Mouse (Mus musculus): ENCODE results near the gene Gpd2.

Gpd2 gene
- long read RNA-seq, experiment 1, full-length matches to known transcripts = 9 of 11 reads
- long read RNA-seq, experiment 1, partial matches to known transcripts = 0 of 11 reads
- long read RNA-seq, experiment 1, other reads (novel, unspliced or antisense) = 2 of 11 reads
- long read RNA-seq, experiment 2, full-length matches to known transcripts = 11 of 13 reads
- long read RNA-seq, experiment 2, partial matches to known transcripts = 1 of 13 reads
- long read RNA-seq, experiment 2, other reads (novel, unspliced or antisense) = 1 of 13 reads

DNA sequence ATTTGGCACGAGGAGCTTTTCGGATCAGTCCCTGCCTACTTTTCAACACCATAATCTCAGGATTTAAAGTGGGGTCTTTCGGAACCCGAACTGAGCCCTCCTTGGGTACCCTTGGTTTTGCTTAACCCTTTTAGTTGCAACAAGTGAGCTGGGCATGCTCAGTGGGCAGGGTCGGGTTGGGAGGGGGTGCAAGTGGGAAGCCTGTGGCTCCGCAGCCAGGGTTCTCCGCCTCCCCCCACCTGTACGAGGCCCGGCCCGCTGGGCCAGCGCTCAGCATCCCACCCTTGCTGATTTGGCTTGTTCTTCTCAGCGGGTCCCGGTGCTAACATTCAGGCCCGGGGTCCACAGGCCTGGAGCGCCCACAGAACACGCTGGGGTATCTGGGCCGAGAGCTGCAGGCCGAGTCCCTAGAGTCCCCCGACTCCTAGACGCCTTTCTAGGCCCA is at the start of gene Gpd2:
Gene Gpd2, plus strand, starts transcription at position 161 of the 445 bp plus-strand sequence.
- intact Hi-C loops (cut with DNase I) = loop anchor here (10.0 kb wide), 2 partner anchors 53 to 113 kb away; partner anchors contain the start of gene Nr4a2

DNA sequence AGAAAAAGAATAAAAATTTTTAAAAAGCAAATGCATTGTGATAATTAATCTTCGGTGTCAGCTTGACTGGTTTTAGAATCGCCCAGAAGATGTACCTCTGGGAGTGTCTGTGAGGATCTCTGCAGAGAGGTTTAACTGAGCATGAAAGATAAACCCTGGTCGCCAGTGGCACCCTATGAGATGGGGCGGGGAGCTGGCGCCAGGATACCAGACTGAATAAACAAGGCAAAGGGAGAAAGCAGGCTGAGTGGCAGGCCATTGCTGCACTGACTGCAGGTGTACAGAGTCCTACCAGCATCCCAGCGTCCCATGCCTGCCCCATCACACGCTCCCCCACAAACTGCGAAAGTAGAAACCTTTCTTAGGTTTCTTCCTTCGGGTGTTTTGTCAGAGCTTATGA is 49.2 kb upstream of the Gpd2 start:
- intact Hi-C loops (cut with DNase I) = loop anchor here (10.0 kb wide), 1 partner anchor 47 kb away; the partner anchor contains the start of gene Gpd2

DNA sequence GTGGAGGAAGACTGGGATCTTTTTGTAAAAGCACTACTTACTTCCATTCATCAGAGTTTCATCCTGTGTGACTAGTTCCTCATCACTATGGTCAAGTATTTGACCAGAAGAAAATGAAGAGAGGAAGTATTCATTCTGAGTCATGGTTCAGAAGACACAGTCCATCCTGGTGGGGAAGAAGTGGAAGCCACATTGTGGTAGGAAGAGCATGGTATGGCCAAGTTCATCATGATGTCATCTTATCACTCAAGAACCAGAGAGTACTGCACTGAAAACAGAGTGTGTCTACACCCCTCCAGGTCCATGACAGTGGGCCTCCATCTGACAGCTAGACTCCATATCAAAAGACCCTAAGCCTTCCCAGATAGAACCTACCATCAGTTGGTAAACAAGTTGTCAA is 46.6 kb upstream of the Gpd2 start:
- intact Hi-C loops (cut with DNase I) = no loop called here

DNA sequence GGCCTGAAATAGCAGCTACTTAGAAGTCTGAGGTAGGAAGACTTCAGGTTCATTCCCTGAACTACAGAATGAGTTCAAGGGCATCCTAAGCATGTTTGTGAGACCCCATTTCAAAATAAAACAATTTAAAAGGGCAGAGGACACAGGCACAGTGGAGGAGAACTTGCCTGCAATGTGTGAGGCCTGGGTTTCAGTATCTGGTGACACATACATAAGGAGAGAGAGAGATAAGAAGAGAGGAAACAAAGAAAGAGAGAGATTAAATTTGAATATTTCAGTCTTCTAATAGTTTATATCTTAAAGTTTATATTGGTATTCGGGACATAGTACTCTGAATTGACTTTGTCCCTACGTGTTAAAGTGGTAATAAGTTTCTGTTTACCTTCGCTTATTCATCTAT is 38.4 kb upstream of the Gpd2 start:
- intact Hi-C loops (cut with DNase I) = no loop called here

DNA sequence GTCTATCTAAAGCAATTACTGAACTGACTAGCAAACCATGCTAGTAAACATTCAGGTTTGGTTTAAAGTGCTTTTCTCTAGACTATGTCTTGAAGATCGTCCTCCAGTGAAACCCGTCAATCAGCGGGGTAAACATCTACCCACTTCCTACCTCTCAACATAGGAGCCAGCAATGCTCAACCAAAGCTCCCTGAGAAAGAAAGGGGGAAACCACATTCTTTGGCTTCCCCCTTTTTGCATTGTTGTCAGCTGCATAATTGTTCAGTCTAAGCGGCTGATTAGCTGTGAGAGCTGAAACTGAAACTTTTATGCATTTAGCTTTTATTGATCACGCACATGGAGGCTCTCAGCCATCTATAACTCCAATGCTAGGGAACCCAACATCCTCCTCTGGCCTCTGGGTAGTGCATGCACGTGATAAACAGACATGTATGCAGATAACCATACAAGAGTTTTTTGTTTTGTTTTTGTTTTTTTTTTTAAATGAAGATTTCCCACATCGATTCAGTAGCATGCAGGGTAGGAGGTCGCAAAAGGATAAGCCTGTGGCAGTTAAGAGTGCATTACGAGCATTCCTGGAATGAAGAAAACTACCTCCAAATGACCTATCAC is 28.9 kb upstream of the Gpd2 start:
- intact Hi-C loops (cut with DNase I) = no loop called here

DNA sequence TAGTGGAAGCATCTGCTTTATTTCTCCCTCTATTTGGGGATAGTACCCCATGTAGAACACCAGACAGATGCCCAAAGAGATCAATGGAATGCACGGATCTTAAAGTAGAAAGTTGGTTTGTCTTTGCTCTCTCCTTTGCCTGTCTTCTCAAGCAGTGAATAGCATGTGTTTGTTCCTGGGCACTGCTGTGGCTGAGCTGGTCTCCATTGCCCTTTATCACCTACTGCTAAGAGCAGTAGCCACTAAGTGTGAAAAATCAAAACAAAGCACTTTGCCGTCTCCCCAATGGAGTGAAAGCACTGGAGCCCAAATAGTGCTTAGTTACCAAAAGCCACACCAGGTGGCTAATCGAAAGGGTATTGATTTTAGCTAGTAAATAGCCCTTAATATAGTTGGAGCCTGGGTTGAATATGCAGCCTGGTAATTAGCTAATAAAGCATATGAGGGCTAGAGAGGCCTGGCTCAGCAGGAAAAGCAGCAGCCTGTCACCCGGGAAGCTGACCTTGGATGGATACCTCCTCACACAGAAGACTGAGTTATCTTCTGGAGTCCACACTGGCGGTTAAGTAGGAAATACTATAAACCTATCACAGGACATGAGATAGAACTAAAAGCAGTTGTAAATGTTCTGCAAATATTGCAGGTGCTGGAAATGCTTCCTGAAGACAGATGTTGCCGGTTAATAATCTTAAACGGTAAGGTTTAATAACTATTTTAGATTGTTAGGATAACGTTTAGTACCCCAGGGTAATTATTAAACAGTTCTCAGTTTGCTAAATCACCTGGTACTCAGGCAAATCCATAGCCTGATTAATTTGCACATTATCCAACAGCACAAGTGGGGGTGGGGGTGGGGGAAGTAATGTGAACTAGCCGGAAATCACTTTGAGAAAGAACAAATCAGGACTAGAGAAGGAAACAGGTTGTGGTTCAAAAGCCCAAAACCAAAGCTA is 26.1 kb upstream of the Gpd2 start:
- intact Hi-C loops (cut with DNase I) = no loop called here

DNA sequence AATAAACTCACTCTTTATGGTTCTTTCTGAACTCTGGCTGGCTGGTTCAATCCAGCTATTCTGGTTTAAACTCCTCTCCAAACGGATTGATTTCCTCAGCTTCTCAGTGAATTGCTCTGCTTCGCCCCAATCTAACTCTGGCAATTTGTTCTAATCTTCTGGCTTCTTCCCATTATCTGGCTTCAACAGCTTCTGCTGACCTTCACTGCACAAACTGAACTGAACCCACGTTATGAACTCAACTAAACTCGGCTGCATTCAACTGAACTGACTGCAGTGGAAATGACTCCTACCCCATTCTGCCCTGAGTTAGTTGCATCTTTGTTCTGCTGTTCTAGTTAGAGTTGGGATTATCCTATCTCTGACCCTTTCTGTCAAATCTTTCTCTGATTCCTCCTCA is 24.1 kb upstream of the Gpd2 start:
- intact Hi-C loops (cut with DNase I) = no loop called here

DNA sequence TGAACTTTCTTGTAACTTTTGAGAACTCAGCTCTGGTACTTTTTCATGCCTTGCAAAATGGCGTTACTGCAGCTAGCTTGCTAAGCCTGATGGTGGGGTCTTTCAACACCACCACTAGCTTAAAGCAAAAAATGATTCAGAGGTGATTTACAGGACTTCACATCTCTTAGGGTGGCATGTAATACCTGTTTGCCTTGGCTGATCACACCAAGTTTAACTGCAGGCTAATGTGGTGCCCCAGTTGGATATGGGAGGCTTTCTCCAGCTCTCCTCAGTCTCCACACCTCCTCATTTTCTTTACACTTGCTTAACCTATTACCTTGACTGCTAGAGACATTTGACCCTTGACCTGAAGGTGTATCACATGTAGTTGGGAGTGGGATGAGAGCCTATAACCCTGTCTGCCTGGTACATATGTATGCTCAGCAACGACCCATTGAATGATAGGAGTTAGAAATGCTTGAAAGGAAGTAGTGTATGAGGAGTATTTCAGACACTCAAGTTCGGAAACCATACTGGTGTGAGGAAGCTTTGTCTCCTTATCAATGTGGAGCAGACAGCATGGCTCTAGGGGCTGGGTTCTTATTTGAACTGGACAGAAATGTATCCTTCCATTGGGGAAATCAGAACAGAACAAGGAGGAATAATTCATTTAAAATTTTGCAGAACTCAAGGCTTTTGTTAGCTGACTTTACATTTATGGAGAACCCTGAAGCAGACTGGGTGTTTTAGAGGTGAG is 14.0 kb upstream of the Gpd2 start:
- intact Hi-C loops (cut with DNase I) = no loop called here

DNA sequence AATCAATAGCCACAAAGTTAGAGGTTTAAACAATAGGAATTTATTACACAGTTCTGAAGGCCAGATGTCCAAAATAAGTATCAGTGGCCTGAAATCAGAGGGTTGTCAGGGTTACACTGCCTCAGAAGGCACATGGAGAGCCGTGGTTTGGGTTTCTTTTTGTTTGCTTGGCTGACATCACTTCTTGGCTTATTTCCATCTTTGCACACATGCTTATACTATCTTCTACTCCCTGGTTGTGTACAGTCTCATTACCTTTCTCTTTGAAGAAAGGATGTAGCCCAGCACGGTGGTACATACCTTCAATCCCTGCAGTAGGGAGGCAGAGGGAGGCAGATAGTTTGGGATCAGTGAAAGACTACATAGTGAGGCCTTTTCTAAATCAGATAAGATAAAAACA is 12.2 kb upstream of the Gpd2 start:
- intact Hi-C loops (cut with DNase I) = no loop called here

DNA sequence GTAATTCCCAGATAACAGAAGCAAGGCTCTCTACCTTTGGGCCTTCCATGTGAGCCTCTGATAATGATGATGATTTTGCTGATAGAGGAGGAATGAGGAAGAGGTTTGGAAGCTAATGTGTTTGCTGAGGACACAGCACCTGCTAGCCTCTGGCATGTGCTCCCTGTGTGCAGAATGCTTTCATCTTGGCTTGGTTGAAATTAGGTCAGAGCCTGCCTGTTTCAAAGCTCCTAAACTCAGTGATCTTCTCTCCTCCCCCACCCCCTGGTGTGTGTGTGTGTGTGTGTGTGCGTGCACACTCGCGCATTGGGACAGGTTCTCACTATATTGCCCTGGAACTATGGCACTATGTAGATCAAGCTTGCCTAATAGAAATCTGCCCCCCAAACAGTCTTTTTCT is 10.0 kb upstream of the Gpd2 start:
- intact Hi-C loops (cut with DNase I) = no loop called here

DNA sequence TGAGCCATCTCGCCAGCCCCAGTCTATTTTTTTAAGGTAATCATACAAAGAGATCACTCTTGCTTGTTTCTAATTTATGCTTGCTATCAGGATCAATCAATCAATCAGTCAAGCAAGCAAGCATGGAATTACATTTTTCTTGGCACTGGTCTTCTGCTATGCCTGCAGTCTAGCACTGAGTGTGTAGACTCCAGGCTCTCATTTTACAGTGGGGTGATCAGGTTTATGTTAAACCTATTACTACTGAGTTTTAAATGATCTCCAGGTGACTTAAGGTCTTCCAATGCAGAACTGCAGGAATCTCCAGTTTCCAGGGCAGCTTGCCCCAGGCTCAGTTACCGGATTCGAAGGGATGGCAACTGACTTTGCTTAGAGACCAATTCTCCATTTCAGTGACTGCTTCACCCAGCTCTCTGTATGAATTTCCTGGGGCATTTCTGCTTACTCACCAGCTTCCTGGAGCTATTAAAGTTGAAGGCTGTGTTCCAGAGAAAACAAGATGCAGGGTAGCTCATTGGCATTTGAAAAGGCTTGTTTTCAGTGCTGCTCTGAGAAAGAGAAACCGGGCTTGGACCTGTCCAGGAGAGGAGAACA is 7.7 kb upstream of the Gpd2 start:
- intact Hi-C loops (cut with DNase I) = loop anchor here (10.0 kb wide), 2 partner anchors 45 to 105 kb away; partner anchors contain the start of gene Nr4a2

DNA sequence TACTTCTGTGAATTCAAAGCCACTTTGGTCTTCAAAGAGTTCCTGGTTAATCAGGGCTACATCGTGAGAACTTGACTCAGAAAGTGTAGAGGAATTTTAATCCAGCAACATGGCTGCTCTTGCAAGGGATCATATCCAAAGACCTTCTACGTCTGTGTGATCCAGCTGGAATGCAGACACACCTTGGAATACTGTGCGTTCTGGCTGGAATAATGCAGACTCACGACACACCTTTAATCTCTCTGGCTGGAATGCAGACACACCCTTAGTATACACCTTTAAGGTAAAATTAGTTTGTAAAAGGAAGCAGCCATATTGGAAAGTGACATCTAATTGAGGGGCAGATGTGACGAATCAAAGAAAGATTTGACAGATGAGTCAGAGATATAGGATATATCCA is 6.0 kb upstream of the Gpd2 start:
- intact Hi-C loops (cut with DNase I) = loop anchor here (10.0 kb wide), 2 partner anchors 47 to 107 kb away; partner anchors contain the start of gene Nr4a2

DNA sequence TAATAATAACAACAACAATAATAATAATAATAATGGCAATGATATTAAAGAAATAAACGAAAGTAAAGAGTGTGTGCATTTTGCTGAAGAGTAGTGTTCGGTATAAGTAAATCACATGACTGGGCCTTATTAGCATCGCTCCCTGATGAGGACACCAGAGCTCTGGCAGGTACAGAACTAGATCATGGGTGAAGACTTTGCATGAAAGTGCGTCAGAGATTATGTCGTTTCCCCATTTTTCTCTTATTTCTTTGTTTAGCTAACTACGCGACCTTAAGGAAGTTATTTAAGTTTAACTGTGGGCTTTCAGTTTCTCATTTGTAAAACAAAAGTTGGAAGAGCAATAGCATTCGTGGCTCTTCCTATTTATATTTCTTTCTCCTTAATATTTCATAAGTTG is 5.1 kb upstream of the Gpd2 start:
- intact Hi-C loops (cut with DNase I) = loop anchor here (10.0 kb wide), 2 partner anchors 48 to 108 kb away; partner anchors contain the start of gene Nr4a2

DNA sequence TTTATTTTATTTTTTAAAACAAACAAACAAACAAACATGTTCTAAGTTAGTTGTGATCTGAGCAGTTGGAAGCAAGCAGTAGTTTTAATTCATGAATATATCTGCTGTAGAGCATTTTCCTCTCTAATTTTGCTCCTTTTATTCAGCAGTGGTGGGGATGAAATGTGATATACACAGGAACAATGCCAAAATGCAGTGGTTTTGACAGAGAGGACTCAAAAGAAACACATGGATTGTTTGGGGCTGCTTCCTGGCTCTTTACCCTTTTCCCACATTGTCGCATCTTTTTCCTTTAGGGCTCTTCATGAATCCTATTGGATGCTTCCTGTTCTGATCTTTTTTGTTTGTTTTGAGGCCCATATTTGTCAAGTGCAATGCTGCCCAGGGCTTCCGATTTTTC is 1.2 kb upstream of the Gpd2 start:
- intact Hi-C loops (cut with DNase I) = loop anchor here (10.0 kb wide), 2 partner anchors 51 to 111 kb away; partner anchors contain the start of gene Nr4a2

DNA sequence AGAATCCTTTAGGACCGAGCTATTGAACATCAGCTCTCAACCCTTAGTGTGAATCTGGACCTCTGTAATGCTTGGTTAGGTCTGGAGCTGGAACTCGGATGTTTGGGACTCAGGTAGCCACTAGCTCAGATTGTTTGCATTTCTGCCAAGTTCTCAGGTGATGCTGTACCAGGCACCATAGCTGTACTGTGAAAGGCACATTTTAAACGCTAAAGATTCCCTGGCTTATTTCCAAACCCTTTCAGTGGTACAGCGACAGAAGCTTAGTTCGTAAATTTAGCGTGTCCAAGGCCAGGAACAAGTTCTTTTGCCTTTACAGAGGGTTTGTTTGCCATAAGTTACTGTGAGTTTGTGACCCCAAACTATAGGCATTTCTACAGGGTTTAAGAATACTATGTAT is 409 bp upstream of the Gpd2 start:
- intact Hi-C loops (cut with DNase I) = loop anchor here (10.0 kb wide), 2 partner anchors 52 to 112 kb away; partner anchors contain the start of gene Nr4a2

DNA sequence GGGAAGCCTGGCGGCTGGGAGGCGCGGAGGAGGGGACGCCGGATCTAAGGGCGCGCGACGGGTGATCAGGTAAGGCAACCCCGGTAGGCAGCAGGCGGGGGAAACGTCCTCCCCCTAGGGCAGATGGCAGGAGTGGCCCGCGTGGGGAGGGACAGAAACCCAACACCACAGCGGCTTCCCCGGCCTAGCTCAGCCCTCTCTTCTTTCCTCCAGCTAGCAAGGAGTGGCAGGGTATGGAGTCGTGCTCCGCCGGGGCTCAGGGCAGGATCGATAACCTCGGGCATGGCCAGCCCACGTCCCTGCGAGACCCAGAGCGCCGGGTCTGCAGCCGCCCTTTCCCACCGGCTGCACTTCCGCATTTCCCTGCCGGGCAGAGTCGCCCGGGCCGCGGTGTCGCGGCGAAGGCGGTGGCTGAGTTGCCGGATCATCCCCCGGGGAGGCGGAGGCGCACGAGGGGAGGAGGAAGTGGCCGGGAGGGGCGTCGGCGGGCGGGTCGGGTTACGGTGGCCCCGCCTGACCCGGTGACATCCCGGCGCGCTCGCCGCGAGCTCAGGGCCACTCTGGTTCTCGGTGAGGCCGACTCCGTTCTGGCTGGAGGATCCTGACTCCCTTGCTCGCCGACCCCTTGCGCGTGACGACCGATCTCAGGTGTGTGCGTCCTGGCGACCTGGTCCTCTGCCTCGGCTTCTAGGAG is 632 bp downstream of the Gpd2 start:
- intact Hi-C loops (cut with DNase I) = loop anchor here (10.0 kb wide), 2 partner anchors 53 to 113 kb away; partner anchors contain the start of gene Nr4a2

DNA sequence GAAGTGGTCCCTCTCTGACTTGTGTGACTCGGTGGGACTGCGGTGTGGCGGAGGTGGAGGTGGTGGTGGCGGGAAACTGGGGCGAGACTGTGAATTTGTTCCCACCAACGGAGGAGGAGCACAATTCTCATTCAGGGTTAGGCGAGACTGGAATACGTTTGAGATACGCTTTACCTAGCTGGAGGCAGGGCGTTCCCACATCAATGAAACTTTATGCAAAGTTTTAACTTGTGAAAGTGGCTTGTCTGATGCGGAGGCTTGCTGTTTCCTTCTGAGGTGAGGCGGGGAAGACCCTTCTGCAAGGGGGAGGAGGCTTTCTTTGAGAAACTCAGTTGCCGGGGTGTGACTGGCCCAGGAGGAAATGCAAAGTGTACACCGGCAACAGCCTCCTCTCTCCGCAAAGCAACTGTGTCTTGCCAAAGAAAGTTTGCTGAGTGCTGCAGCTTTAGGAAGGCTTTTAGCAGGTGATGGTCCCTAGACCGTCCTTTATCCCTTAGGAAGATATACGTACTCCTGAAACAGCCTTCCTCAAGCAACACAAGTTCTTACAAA is 1.3 kb downstream of the Gpd2 start:
- intact Hi-C loops (cut with DNase I) = loop anchor here (10.0 kb wide), 2 partner anchors 54 to 114 kb away; partner anchors contain the start of gene Nr4a2

DNA sequence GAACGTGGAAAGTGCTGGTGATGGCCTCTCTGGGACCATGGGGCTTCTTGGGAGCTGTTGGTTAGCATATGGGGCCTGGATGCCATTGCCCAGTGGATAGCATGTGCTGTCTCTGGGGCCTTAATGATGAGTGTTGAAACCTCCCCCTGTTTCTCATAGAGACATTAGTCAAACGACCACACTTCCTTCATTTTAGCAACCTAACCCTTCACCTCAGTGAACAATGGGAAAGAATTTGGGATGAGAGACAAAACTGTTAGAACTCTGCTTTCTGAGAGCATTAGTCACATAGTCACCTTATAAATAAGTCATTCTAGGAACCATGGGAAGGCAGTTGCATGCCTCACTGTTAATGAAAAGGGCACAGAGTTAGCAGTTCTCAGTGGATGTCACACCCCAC is 1.9 kb downstream of the Gpd2 start:
- intact Hi-C loops (cut with DNase I) = loop anchor here (10.0 kb wide), 2 partner anchors 55 to 115 kb away; partner anchors contain the start of gene Nr4a2

DNA sequence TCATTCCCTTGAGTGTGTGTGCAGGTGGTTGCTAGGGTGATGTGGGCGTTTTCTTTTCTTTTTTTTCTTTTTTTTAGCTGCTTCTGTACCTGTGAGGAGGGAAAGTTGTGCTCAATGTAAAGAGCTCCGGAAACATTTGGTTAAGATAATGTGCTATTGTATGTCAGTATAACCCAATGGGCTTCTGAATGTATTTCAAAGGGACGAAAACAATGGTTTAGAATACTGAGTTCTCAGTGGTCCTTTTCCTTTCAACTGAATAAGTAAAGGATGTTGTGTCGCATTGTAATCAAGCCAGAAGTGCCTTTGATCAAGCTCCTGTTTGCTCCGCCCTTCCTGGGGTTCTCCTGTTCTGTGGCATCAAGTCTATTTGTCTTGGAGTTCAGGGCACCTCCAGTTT is 6.6 kb downstream of the Gpd2 start:
- intact Hi-C loops (cut with DNase I) = no loop called here
